ENCODE assay signal across 8 mouse cellular contexts in genomic region chr11:72961072-72961980, GRCm38 (mm10). TPM values are rescaled to one million over a fixed set of nuclear protein-coding genes. Genes with fewer than 3 reads are reported as not detected.
DNase-seq lines count a peak whose midpoint lies in the region; ATAC-seq and TF ChIP-seq lines count a peak whose summit lies in the region.

TSS of gene Atp2a3 (plus strand) at chr11:72961169.

- no peak within 1 kb of the TSS for H3K9ac ChIP-seq in kidney, postnatal 0 days (ENCODE audit: low read depth, low read length)

- no peaks in the 10 kb centered on the region for H3K36me3 ChIP-seq in kidney, postnatal 0 days (ENCODE audit: insufficient read depth, low read length)
- no peaks in the 10 kb centered on the region for H3K36me3 ChIP-seq in macrophage (ENCODE audit: inconsistent target)

- under 1% methylated on average over 70 of the region's 70 CpGs for WGBS in bone marrow, adult 2 months
- WGBS in kidney, postnatal 0 days = 3% methylated on average over 66 of the region's 70 CpGs
- WGBS in macrophage (ENCODE audit: missing documents) = 2% methylated on average over 70 of the region's 70 CpGs

- peak; percentile 67 to 76 for DNase-seq in CD8-positive naive resting alpha-beta T cell, adult 2 months (ENCODE audit: low read depth in 2 of 2, low spot score in 2 of 2)
- no peak for DNase-seq in heart, adult 8-10 months (ENCODE audit: low spot score)
- DNase-seq in kidney, postnatal 0 days (ENCODE audit: low spot score) = no peak
- DNase-seq in spleen, postnatal 14 days (ENCODE audit: low spot score in 2 of 2) = peak; percentile 62 to 64
- no peak for DNase-seq in ovary, postnatal 36 days (ENCODE audit: low spot score)
- no peak for DNase-seq in cerebellum, adult 11 months

- peak within 1 kb of the TSS; percentile 54 for H3K4me2 ChIP-seq in kidney, postnatal 0 days (ENCODE audit: low read length)

- peaks cover 5% of the 10 kb centered on the region for H3K27me3 ChIP-seq in kidney, postnatal 0 days (ENCODE audit: insufficient read depth, low read length)

- H3K79me2 ChIP-seq in macrophage (ENCODE audit: inconsistent target) = peaks cover 6% of the 10 kb centered on the region; the same call in 1 of the 2 replicates

- ATAC-seq in kidney, postnatal 0 days (replicated peaks; ENCODE audit: low FRiP score, low read depth) = 0 out of 2 replicates have a peak, but pooled peaks have one; percentile 19

- peaks cover 12% of the 10 kb centered on the region for H3K4me1 ChIP-seq in bone marrow, adult 2 months (ENCODE audit: control insufficient read depth, insufficient read depth, low read length)
- H3K4me1 ChIP-seq in kidney, postnatal 0 days (replicated peaks; ENCODE audit: insufficient read depth, low read length) = 0 out of 2 replicates have a peak, but pooled peaks cover 14% of the 10 kb centered on the region

- TF ChIP-seq CTCF in bone marrow, adult 2 months (IDR thresholded peaks at IDR 0.05; ENCODE audit: control insufficient read depth, insufficient read depth, low read length) = no peak
- TF ChIP-seq CTCF in kidney, postnatal 0 days (IDR thresholded peaks at IDR 0.05; ENCODE audit: low read depth) = no peak

- H3K9me3 ChIP-seq in kidney, postnatal 0 days (replicated peaks; ENCODE audit: low read length) = no peaks in the 10 kb centered on the region

- H3K27ac ChIP-seq in bone marrow, adult 2 months (ENCODE audit: control insufficient read depth, insufficient read depth, low read depth, low read length, poor library complexity) = peak within 1 kb of the TSS; percentile 98
- no peak within 1 kb of the TSS for H3K27ac ChIP-seq in kidney, postnatal 0 days
- H3K27ac ChIP-seq in macrophage = peak within 1 kb of the TSS; percentile 61

- TF ChIP-seq POLR2A in bone marrow, adult 2 months (IDR thresholded peaks at IDR 0.05; ENCODE audit: borderline replicate concordance, control insufficient read depth, low read depth, low read length) = peak; percentile 77; the same call in 1 of the 2 replicates

- peak within 1 kb of the TSS; percentile 97 for H3K4me3 ChIP-seq in bone marrow, adult 2 months (replicated peaks; ENCODE audit: control insufficient read depth, low read depth, low read length)
- peak within 1 kb of the TSS; percentile 32 for H3K4me3 ChIP-seq in kidney, postnatal 0 days (replicated peaks; ENCODE audit: low read depth, low read length)
- H3K4me3 ChIP-seq in macrophage (ENCODE audit: inconsistent target) = peak within 1 kb of the TSS; percentile 66

RNA-seq across cellular contexts. Expression of gene Atp2a3, which starts in this region (rescaled TPM):
- polyA plus RNA-seq in bone marrow, adult 2 months (2011; ENCODE audit: insufficient read depth, insufficient read length, low replicate concordance, missing spikeins) = 153 and 281 TPM in 2 replicates
- total RNA-seq in heart, adult 8-10 months (2022) = 10 to 100 TPM in 3 of 4 experiments, 1 to 10 TPM in 1; 9.5 to 12.4 (median 11.2) TPM
- 9.9 and 10.0 TPM in 2 replicates for polyA plus RNA-seq in kidney, postnatal 0 days (2015; fragmentation: Nextera tagmentation; extraction: Ambion mirVana)
- 10 to 100 TPM in 12 of 26 experiments, 1 to 10 TPM in 14; 1.8 to 23.6 (median 9.8) TPM for total RNA-seq in macrophage (2018; cell fraction: chromatin; rRNA removed)
- 10 to 100 TPM in 12 of 26 experiments, 1 to 10 TPM in 14; 1.8 to 22.6 (median 8.3) TPM for total RNA-seq in macrophage (2018; cell fraction: cytosol; rRNA removed)
- total RNA-seq in macrophage (2018; cell fraction: nucleus; rRNA removed) = 10 to 100 TPM in 18 of 26 experiments, 1 to 10 TPM in 8; 4.8 to 27.7 (median 15.6) TPM
- 5.0 to 11.9 TPM (median 5.1 TPM) in 3 replicates for polyA plus RNA-seq in macrophage (2018)

Comparison
In these comparisons a context has a peak if more than half of its experiments do, and no peak if none do; other contexts are left out.
1. RNA of gene Atp2a3 (polyA plus RNA-seq): 153 to 281 TPM in bone marrow, adult 2 months; 9.9 to 10.0 TPM in kidney, postnatal 0 days and 5.0 to 11.9 TPM in macrophage; every median in the first group is over 10 times any median in the second.
2. DNase-seq: peak in CD8-positive naive resting alpha-beta T cell, adult 2 months (2 of 2) and spleen, postnatal 14 days (2 of 2); none in heart, adult 8-10 months (single experiment), kidney, postnatal 0 days (single experiment), ovary, postnatal 36 days (single experiment) and cerebellum, adult 11 months (single experiment).
3. H3K4me3 ChIP-seq: peak in every context shown above with its lines; median percentile 97 in bone marrow, adult 2 months; 66 in macrophage; 32 in kidney, postnatal 0 days.